Mouse (Mus musculus) monocyte, adult 5-6 weeks (primary cell): Measurements from ENCODE around the gene Igf1. TPM values are rescaled to one million over a fixed set of nuclear protein-coding genes. Genes with fewer than 3 reads are reported as not detected.

Experiments
- ATAC-seq: fragments of 153-309, 156-312 bp; replicated peaks from 2 replicates; pipeline ENCODE4 v1.8.0; 2017; ENCODE audit warnings: mild to moderate bottlenecking; ENCODE audit not compliant: low TSS enrichment, insufficient number of reproducible peaks, severe bottlenecking, poor library complexity, low FRiP score
- total RNA-seq: library from RNA; stranded (forward); fragments of 200-1000, 200-491, 200-594 nt; gene quantifications from 3 replicates; pipeline ENCODE4 v1.2.3, GENCODE M21; 2017

Igf1 gene
- total RNA-seq, 1 experiment from 2014 or later, result not detected

- ATAC-seq, result no peak
These were observed 116.0 kb downstream of the Igf1 start for GRCm38 (mm10) chr10:87973911-87974631.

- ATAC-seq, result no peak
These were observed 127.3 kb downstream of the Igf1 start for GRCm38 (mm10) chr10:87985375-87985774.

- ATAC-seq, result no peak
These were observed 128.1 kb downstream of the Igf1 start for GRCm38 (mm10) chr10:87986201-87986600.

Other genes starting within 250 kb of the Igf1 start
- gene Pmch, start 232.8 kb downstream of the Igf1 start, total RNA-seq, result not detected in 3 replicates